Mouse (Mus musculus): ENCODE measurements around the gene Samsn1.

- TF ChIP-seq TAL1 (conservative IDR thresholded peaks at IDR 0.05; ENCODE audit: low read depth, low read length) (no peak), CTCF (IDR thresholded peaks at IDR 0.05; ENCODE audit: low read depth, low read length) (no peak), GATA1 (IDR thresholded peaks at IDR 0.05; ENCODE audit: borderline replicate concordance, low read length) (no peak), POLR2AphosphoS5 (IDR thresholded peaks at IDR 0.05; ENCODE audit: insufficient replicate concordance, low read depth, low read length) (no peak)
Observed at GRCm38 (mm10) chr16:75826498-75826897, 195.6 kb downstream of the Samsn1 start.
